Mouse (Mus musculus) liver, postnatal 0 days (tissue): Measurements from ENCODE around the gene Ltbr.

ENCODE experiments used
- CTCF ChIP-seq: sonication (generic); IDR thresholded peaks from 2 replicates; pipeline ENCODE4 v1.5.1; 2016; ENCODE audit warnings: antibody characterized with exemption, low read depth
- EP300 ChIP-seq: IDR thresholded peaks from 2 replicates; pipeline ENCODE4 v1.6.1; 2016; ENCODE audit warnings: antibody characterized with exemption, low read depth, mild to moderate bottlenecking

DNA sequence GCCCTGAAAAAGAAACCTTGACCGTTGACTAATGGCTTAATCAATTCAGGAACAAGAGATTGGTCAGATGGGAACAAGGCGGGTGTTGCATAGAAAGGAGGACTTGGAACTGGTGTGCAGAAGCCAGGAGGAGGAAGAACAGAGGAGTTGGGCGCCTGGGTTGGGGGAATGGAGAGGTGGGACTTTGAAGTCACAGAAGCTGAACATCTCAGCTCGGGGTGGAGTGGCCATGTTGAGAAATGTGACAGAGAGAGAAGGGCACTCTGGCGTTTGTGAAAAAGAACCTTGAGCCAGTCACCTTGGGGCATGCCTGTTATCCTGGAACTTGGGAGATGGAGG lies 38.3 kb upstream of the Ltbr start:
- no peak for TF ChIP-seq CTCF
- no peak for TF ChIP-seq EP300
